Mouse (Mus musculus): ENCODE results near the gene Cxcl14.

Cxcl14 gene

DNA sequence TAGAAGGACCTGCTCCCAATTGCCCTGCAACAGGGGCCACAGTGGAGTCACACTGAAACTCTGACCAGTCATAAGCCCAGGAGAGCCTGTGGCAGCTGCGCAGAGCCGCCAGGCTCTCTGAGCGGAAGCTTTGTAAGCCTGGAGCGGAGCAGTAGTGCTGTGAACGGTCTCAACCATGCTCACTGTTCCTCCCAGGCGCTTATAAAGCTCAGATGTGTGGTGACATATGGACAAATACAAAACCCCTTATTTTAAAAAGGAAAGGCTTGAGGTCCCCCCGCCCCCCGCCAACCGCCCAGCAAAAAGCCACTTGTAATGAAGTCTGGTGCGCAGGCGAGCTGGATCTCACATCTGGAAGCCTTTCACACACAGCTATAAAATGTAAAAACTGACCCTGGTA is 7.1 kb downstream of the Cxcl14 start:
- no peak for DNase-seq

DNA sequence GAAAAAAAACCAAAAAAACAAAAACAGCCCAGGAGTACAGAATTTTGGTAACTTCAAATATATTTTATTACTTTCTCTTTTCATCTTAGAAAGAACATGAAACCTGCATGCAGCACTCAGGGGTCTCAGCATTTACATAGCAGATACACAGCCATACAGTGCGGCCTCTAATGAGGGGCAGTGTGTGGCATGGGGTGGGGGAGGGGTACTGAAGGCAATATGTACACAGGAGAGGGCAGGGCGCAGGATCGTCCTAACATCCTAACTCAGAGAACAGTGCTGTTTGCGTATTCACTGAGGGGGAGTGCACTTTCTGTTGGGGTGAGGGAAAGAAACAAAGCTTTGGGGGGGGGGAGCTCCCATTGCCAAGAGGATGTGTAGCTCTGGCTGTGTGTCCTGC is 7.8 kb downstream of the Cxcl14 start:
- no peak for DNase-seq

DNA sequence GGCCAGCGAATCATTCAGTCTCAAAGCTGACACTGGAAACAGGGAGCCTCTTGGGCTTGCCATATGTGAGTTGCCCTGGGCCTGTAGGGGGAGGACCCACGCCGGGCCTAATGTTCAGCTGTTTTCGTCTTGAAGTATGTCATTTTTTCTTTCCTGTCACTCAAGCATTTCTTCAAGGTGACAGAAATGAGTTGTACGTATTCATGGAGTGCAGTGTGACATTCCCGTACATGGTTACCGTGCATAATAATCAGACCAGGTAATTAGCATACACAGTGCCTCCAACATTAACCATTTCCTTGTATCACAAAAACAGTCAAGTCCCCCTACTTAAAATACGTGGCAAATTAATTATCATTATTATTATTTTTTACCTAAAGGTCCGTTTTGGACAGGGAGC is 9.3 kb downstream of the Cxcl14 start:
- DNase-seq, result no peak

DNA sequence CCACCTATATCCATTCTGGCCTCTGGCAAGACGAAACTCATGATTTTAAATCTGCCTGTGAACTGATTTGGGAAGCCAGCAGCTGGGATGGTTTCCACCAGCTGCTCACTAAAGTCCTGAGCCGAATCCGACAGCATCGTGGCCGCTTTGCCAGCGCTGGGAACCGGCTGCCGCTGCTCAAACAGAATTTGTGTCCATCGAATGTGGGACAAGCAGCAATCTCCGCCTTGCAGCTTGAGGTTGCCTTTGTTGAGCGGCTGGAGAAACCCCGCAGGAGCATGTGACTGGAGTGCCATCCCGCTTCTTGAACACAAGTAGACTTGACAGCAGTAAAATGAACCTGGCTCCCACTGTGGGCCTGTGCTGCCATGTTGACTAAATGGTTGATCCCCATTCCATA is 13.0 kb downstream of the Cxcl14 start:
- DNase-seq, result no peak

DNA sequence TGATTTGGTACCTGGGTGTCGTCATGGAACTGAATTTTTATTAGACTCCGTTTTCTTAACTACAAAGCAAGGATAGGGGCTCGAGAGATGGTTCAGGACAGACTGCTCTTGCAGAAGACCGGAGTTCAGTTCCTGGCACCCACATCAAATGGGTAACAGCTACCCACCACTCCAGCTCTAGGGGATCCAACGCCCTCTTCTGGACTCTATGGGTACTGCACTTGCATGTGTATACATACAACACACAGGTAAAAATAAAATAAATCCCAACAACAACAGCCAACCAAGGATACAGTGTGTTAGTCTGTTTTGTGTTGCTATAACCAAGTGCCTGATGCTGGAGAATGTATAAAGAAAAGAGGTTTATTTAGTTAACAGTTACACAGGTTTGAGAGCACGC is 16.0 kb downstream of the Cxcl14 start:
- DNase-seq, result no peak

DNA sequence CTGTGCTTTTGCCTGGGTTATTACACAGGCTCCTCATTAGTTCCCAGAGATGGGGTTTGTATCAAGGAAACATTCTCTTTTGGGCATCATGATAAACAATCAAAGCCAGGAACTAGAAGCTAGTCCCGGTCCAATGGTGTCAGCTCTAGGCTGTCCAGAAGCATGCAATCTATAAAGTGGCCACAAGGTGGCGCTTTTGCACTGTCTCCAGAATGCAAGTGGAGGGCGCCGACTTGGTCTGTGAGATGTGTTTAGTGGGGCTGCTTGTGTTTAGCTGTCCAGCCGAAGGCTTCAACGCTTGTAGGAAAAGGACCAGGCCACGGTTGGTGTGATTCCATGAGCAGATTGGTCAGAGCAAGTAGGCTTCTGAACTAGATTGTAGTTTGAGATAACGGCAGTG is 16.9 kb downstream of the Cxcl14 start:
- DNase-seq, result peak; percentile 74 to 83

DNA sequence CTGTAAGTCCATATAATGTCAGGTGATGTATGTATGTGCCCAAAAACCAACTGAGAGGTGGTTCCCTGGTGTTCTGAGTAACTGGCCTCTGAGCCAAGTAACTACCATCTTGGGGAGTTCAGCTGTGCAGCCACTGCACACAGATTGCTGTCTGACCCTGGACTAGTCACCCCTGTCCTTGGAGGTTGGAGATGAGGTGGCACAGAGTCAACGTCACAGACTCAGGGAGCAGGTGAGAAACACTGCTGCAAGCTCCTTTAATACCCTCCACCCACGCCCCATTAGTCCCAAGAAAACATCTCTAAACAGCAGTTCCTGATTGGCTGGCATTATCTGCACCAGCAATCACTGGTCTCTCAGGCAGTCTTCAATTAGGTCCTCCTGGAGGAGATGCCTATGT is 21.2 kb downstream of the Cxcl14 start:
- DNase-seq, result no peak

DNA sequence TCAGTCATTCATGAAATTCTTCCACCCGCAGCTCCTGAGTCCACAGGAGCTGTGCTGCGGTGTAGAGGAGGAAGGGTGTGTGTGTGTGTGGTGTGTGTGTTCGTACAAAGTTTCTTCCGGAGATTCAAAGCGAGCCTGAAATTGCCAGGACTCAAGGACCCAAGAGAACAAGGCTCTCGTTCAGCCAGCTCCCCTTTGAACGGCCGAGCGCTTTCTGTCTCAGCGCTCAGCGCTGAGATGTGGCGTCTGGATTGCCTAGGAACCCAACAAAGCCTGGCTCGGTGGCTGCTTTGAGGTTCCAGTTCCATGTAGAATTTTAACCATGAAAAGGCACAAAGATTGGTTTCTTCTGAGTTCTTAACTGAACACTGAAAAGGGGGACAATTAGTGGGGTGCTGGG is 26.2 kb downstream of the Cxcl14 start:
- no peak for DNase-seq

DNA sequence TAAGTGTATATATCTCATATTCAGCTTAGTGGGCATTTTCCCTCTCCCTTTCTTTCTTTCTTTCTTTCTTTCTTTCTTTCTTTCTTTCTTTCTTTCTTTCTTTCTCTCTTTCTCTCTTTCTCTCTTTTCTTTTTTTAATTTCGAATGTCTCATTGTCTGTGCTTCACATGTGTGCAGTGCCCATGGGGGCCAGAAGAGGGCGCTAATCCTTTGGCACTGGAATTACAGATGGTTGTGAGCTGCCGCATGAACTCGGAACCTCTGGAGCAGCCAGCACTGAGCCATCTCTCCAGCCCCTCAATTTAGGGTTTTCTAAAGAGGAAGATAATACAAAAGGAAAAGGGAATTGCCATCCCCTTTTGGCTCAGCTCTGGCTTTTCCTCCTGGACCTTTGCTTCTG is 29.0 kb downstream of the Cxcl14 start:
- DNase-seq, result no peak

DNA sequence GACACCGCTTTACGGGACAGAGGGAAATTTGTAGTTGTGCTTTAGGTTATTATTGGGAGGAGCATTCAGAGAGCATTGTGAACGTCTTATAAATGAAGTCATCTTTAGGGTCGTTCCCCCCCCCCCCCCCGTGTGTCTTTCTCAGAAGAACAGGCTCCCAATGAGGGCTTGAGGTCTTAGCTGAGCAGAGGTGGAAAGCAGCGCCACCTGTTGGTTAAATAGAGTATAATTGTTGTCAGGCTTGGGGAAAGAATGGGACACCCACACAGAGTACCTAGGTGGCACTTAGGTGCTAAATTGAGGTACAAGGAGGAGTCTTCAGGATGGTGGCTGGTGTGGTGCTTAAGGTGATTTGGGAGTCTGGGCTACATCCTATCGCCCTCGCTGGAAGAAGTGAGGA is 29.9 kb downstream of the Cxcl14 start:
- DNase-seq, result no peak

DNA sequence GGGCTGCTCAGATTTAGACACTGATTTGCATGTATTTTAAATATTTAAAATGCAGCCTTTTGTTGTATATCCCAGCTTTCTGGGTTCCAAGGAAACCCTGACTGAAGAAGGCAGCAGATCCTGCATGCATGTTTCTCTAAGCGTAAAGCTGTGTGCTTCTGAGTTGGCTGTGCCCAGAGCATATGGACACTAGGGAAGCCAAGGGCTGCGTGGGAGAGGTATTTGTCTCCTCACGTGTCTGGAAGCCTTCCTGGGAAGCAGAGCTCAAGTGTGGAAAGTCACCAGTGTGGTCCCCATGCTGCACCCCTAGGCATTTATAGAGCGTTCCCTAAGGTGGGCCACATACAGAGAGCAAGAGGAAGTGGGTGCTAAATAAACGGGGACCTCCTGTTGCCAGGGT is 30.7 kb downstream of the Cxcl14 start:
- no peak for DNase-seq

DNA sequence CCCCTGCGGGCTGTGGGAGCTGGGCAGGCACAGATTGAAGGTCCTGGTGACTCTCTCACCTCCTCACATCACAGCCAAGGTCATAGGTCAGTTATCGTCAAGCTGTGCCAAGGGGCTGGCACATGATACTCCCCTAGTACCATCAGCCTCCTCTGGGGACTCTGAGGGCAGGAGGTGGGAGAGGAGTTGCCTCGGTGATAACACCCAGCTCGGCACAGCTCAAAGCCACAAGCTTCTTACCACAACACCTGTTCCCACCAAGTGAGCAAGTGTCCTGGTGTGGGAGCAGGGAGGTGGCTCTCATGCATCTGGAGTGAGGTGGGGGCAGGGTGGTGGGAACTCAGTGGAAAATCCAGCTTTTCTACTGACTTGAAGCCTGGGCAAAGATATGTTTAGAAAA is 34.1 kb downstream of the Cxcl14 start:
- no peak for DNase-seq

DNA sequence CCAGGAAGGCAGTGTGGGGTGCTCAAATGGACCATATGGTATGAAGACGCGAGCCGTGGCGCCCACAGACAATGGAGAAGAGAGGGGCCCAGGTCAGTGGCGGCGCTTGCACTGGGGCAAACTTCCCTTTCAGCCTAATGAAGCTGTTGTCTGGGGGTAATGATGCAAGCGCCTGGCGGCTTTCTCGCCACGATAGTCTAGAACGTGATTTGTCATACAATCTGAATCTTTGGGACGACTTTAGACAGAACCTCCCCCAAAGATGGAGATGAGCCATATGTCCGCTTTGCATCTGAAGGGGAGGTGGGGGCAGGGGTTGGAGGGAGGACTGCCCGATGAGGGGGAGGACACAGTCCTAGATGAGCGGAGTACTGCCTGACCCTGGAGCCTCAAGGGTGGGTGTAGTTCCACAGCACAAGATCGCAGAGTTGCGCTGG is 36.0 kb downstream of the Cxcl14 start:
- DNase-seq, result no peak

DNA sequence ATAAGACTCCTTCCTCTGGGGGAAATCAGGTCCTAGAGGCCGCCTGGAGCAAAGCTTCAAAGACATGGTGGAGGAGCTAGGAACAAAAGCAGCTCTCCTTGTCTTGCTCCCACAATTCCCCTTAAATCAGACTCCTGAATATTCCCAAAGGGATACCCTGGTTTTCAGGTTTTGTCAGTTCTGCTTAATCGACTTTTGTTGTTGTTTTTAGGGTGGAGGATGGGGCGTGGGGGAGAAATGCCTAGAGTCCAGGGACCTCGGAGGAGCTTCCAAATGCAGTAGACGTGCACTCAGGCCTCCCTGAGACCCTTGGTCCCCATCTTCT is 36.5 kb downstream of the Cxcl14 start:
- no peak for DNase-seq

DNA sequence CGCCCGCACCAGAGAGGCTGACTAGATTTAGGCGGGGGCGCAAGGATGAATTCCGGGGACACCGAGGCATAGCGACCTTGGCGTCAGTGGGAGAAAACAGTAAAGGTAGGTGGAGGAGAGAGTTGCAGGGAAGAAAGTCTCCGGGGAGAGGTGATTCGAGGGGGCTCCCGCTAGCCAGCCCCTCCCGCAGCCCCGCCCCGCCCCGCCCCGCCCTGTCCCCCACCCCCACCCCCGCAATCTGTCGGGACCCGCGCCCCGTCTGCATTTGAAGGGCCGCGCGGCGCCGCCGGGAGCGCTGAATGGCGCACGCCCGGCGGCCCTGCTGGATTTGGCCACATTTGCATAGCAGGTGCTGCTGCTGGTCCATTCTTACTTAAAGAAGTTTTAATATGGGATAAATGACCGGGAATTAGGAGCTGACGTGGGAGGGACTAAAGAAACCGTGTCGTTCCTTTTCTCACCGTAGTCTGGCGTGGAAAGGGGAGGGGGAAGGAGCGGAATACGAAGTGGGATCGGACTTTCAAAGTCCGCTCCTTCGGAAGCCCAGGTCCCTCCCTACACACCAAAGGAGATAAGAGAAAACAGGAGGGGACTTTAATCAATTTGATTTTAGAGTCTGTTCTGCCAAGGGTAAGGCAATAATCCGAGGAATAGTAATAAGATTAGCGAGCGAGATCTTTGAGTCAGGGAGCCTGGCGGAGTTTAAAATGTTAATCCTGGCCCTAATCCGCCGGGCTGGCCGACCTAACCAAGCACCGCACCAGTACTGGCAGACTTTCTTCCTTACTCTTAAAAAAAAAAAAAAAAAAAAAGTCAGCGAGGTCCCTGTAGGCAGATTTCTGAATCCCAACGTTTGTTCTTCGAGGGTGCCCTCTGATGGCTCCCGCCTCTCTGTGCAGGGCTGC is 37.1 kb downstream of the Cxcl14 start:
- no peak for DNase-seq

DNA sequence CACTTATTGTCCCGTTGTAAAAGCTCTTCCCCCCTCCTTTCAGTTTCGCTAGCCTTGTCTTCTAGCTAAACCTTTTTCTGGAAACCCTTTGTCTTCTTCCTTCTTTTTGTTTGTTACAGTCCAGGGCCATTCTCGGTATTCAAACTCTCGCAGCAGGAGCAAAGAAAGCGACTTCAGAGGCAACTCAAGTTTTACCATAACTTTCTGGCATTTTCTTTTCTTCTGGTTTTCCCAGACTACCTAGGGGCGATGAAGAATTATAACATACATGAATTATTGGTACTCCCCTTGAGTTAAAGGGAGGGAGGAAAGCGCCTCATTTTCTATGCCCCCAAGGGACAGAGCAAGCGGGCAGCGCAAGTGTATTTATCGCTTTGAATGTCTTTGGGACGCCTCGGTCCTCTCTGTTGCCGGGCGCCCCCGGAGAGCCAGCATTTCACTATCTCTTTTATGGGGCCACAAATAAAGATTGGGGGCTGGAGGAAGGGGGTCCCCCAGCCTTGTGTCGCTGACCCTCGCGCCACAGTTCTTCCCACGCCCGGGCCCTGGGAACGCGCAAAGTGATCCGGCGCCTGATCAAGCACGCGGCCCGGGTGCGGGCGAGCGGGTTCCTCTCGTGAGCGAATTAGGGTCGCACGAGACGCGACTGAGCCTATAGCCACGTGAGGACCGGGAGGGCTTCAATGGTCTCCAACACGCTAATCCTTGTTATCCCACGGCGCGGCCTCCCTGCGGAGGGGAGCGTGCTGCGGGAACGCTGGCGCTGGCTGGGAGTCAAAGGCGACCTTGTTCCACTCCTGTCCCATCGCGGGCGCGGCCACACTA is 37.9 kb downstream of the Cxcl14 start:
- no peak for DNase-seq

DNA sequence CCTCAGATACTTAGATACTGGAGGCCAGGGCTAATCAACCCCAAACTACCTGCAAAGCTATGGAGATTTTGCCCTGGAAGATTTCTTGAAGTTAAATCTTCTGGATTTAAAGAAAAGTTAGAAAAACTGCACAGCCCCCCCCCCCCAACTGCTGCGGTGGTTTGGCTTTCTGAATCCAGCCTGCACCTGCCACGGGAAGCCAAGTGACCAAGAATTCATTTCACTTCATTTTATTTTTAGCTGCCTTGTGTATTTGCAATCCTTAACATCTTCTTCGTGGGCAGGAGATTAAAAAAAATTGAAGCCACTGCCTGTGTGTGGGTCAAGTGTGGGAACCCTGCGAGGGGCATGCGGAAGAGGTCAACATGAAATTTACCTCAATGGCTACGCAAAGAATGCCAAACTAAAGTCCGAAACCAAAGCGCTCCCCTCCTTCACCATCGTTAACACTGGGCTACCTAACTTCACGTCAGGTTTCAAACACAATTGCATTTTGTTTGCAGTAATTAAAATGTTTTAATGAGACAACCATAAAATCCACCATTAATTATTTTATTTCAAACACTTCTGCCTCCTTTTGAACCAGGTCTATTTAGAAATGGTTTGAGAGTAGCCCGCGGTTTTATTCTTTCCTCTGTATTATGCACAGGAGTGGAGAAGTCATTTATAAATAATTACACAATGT is 38.7 kb downstream of the Cxcl14 start:
- DNase-seq, result no peak

DNA sequence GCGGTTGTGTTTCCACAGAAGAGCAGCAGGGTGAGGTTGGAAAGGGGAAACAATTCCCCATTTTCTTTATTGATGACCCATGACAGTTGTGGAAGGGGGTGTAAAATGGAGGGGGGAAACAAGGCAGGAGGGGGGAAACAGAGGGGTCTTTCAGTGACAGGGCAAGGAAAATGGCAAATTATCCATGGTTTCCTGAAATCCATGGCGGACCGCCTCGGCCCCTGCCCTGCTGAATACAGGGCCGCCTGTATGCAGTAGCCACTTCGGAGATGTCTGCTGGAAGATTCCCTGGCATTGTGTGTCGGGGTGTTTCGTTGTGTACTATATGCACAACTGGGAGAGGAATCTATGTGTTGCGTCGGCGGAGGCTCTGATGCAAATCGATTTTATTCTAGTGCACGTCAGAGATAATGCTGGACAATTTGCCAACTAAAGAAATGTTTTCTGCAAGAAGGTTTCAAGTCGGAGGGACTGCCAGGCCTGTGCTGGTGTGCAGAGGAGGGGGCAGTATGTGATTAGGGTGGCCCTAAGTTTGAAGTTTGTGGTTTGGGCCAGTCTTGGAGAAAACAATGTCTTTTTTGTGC is 39.5 kb downstream of the Cxcl14 start:
- DNase-seq, result no peak

DNA sequence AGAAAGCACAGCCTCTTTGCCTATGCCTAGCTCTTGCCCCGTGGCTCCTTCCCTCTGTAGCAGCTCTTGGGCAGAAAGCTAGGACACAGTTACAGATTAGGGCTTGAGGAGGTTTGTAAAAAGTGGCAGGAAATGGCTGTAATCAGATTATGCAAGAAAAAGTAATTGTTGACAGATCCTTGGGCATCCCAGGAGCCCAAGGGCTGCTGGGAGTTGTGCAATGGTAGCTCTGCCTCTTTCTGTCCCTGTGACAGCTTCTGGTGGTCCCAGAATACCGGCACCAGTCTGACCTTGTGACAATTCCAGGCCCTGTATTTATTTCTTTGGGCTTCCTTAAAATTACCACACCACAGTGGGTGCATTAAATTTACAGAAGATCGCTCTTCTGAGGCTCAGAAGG is 43.0 kb downstream of the Cxcl14 start:
- no peak for DNase-seq

DNA sequence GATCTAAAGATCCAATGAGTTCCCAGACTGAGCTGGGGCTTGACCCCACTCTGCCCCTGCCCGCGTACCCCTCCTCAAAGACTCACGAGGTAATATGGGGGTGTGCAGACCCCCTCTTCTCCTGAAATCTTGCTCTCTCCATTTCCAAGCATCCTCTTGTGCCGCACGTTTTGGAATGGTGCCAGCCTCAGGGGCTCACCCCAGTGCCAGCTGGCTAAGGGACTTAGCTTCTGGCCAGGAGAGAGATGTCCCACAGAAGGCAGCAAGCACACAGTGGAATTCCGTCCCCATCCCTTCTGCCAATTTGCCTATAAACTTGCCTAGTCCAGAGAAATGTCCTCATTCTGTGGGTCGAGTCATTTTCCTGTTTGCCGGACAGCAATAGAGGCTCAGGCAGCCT is 43.6 kb downstream of the Cxcl14 start:
- no peak for DNase-seq

DNA sequence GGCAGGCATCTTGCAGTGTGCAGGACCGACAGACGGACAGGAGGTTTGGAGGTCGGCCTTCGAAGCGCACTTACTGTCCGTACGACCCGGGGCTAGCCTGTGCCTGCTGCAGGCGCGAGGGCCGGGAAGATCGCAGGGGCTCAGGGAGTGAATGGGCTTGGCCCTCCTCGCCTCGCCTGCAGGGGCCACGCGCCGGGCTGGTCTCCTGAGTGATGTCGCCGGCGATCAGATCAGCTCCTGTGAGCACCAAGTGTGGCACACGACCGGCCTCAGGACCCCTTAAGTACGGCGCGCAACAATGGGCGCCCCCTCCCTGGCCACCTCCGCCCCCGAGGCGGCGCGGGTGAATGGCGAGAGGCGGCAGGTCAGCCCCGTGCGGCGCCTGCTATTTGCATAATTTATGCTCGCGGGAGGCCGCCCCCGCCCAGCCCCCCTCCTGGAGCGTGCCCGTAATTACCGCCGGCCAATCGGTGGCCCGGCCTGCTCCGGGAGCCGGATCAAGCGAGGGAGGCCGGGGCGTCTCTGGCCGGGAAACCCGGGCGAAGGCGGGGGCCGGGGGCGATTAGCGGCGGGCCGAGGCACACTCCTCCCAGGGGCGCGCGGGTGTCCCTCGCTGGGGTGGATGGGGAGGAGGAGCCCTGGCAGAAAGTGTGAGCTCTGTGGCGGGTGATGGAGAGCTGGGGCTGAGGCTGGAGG is 44.3 kb downstream of the Cxcl14 start, which contains the start of gene Neurog1:
Gene Neurog1, minus strand, starts transcription at position 240 of the 696 bp plus-strand sequence.
- DNase-seq, result peak in 1 of 2 experiments; percentile 1

DNA sequence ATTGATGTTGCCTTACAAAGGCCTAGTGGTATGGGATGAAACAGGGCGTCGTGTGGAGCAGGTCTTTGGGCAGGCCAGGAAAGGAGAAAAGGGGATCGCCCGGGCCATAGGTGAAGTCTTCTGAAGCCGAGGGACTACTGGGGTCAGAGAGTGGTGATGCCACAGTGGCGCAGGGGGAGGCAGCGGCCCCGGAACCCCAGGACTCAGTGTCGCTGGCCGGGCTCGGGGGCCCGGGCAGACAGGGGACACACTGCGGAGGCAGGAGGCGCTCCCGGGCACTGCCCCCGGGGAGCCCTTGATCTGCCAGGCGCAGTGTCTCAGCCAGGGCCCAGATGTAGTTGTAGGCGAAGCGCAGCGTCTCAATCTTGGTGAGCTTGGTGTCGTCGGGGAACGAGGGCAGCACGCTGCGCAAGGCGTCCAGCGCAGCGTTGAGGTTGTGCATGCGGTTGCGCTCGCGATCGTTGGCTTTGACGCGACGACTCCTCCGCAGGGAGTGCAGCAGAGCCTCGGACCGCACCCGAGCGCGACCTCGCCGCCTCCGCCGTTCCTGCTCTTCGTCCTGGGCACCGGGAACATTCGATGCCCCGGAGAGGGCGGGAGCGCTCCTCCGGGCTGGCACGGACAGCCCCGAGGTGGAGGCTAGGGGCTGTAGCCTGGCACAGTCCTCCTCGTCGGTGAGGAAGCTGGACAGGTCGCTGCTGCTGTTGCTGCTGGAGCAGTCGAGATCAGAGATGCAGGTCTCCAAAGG is 45.0 kb downstream of the Cxcl14 start:
- DNase-seq, result no peak

Measured in cerebellum, adult 18-20 months (tissue).